Mouse (Mus musculus) lung, postnatal 4 days (tissue): ENCODE data around the gene Agtrap.

Source experiments
- DNase-seq, 2 experiments: peaks; one replicate each; pipeline ENCODE4 v3.0.0; 2021

The Agtrap gene

GRCm38 (mm10) chr4:148044113-148044512 lies 43.7 kb downstream of the Agtrap start:
- DNase-seq: no peak

- DNase-seq: peak in 1 of 2 experiments; percentile 49
These were observed 44.5 kb downstream of the Agtrap start for GRCm38 (mm10) chr4:148043327-148043726.

GRCm38 (mm10) chr4:148041611-148042191 lies 46.1 kb downstream of the Agtrap start:
- DNase-seq: peak; percentile 46 to 65

GRCm38 (mm10) chr4:148040933-148041610 lies 46.8 kb downstream of the Agtrap start:
- peak; percentile 83 to 90 for DNase-seq

GRCm38 (mm10) chr4:148040029-148040830 lies 47.6 kb downstream of the Agtrap start:
- DNase-seq: no peak

GRCm38 (mm10) chr4:148039254-148040028 lies 48.4 kb downstream of the Agtrap start:
- DNase-seq: no peak

GRCm38 (mm10) chr4:148038600-148039253 lies 49.1 kb downstream of the Agtrap start, which contains the start of the genes Clcn6 and Mthfr:
Clcn6 (minus strand) TSS chr4:148038821.
Mthfr (plus strand) TSS chr4:148039077.
- DNase-seq: peak; percentile 100

- no peak for DNase-seq
These were observed 49.7 kb downstream of the Agtrap start for GRCm38 (mm10) chr4:148038079-148038599.

- DNase-seq: no peak
These were observed 52.4 kb downstream of the Agtrap start for GRCm38 (mm10) chr4:148035440-148035839.

GRCm38 (mm10) chr4:148033858-148034410 lies 53.9 kb downstream of the Agtrap start:
- DNase-seq: no peak

GRCm38 (mm10) chr4:148030506-148030905 lies 57.3 kb downstream of the Agtrap start:
- DNase-seq: no peak

- no peak for DNase-seq
These were observed 58.5 kb downstream of the Agtrap start for GRCm38 (mm10) chr4:148029297-148029696.
